ENCODE assay signal across 9 mouse cellular contexts in the genomic region with DNA sequence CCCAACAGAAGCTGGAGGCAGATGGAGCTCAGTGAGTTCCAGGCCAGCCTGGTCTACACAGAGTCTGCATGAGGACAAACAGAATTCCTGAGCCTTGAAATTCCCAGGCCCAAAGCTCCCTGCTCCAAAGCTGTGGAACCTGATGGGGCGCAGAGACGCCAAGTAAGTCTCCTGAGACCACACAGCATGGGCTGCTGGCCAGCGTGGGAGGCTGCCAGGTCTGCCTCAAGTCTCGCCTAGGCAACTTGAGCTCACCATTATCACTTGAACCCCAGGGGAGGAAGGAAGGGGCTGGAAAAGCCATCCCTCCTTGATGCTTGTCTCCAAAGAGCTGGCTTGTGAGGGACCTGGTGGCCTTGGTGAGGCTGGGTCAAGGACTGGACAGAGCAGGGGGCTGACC. TPM values are rescaled to one million over a fixed set of nuclear protein-coding genes. Genes with fewer than 3 reads are reported as not detected.
DNase-seq lines count a peak whose midpoint lies in the region; ATAC-seq and TF ChIP-seq lines count a peak whose summit lies in the region.
"Had no signal": no experiment of that assay in that cellular context is flagged by ENCODE, and none has a peak within 500 bp of the region (broad histone marks: within the 10 kb centered on the region; RNA-seq: fewer than 3 reads in every experiment).

No protein-coding gene starts in this region.

- H3K4me3 ChIP-seq in thymus, adult 2 months (ENCODE audit: control insufficient read depth, insufficient read depth, low read length), result peak overlapping the region; percentile 68
- peak overlapping the region; percentile 25 for H3K4me3 ChIP-seq in kidney, embryonic 15.5 days (replicated peaks)
- peak overlapping the region; percentile 44 for H3K4me3 ChIP-seq in stomach, embryonic 16.5 days (replicated peaks; ENCODE audit: low read length)

- WGBS in thymus, adult 2 months, result 22% methylated on average over 4 of the region's 4 CpGs
- 64% methylated on average over 4 of the region's 4 CpGs for WGBS in kidney, embryonic 15.5 days
- 49% methylated on average over 4 of the region's 4 CpGs for WGBS in stomach, embryonic 16.5 days

- H3K4me2 ChIP-seq in kidney, embryonic 15.5 days, result peak overlapping the region; percentile 49
- peak overlapping the region; percentile 62 for H3K4me2 ChIP-seq in stomach, embryonic 16.5 days (ENCODE audit: low read depth, low read length)

- no peaks in the 10 kb centered on the region for H3K9me3 ChIP-seq in kidney, embryonic 15.5 days (replicated peaks)
- no peaks in the 10 kb centered on the region for H3K9me3 ChIP-seq in stomach, embryonic 16.5 days (replicated peaks; ENCODE audit: control insufficient read depth, low read length)

- no peak for TF ChIP-seq CTCF in thymus, adult 2 months (IDR thresholded peaks at IDR 0.05; ENCODE audit: borderline replicate concordance, control insufficient read depth, extremely low read depth, insufficient read depth, low read length, poor library complexity)

- peak; percentile 12; the same call in 1 of the 2 replicates for TF ChIP-seq POLR2A in thymus, adult 2 months (IDR thresholded peaks at IDR 0.05; ENCODE audit: control insufficient read depth, extremely low read depth, insufficient read depth, low read length, poor library complexity)

- peak; percentile 58 for DNase-seq in adrenal gland, postnatal 10 days
- no peak for DNase-seq in adrenal gland, adult 18-20 months (ENCODE audit: low spot score in 2 of 2)
- DNase-seq in thymus, adult 2 months, result no peak
- no peak for DNase-seq in thymus, postnatal 10 days (ENCODE audit: low spot score in 2 of 2)
- DNase-seq in left cerebral cortex, adult 8-10 months (ENCODE audit: low spot score in 2 of 2), result no peak
- DNase-seq: adrenal gland, adult 8-10 months had no signal

- peaks cover 64% of the 10 kb centered on the region for H3K4me1 ChIP-seq in thymus, adult 2 months (replicated peaks; ENCODE audit: control insufficient read depth, insufficient read depth, low read length)
- H3K4me1 ChIP-seq in kidney, embryonic 15.5 days, result peaks cover 54% of the 10 kb centered on the region
- H3K4me1 ChIP-seq in stomach, embryonic 16.5 days (ENCODE audit: control insufficient read depth, insufficient read depth, low read length), result peaks cover 37% of the 10 kb centered on the region

- peaks cover 49% of the 10 kb centered on the region for H3K36me3 ChIP-seq in thymus, adult 2 months (ENCODE audit: control insufficient read depth, insufficient read depth, low read length)
- H3K36me3 ChIP-seq in kidney, embryonic 15.5 days, result peaks cover 24% of the 10 kb centered on the region
- peaks cover 16% of the 10 kb centered on the region for H3K36me3 ChIP-seq in stomach, embryonic 16.5 days (ENCODE audit: control insufficient read depth, insufficient read depth, low read length)

- H3K27me3 ChIP-seq in thymus, adult 2 months (ENCODE audit: control insufficient read depth, insufficient read depth, low read length), result no peaks in the 10 kb centered on the region
- H3K27me3 ChIP-seq in kidney, embryonic 15.5 days, result peaks cover 15% of the 10 kb centered on the region; the same call in 1 of the 2 replicates
- H3K27me3 ChIP-seq in stomach, embryonic 16.5 days (ENCODE audit: control insufficient read depth, insufficient read depth, low read length), result no peaks in the 10 kb centered on the region

- peak overlapping the region; percentile 96 for H3K27ac ChIP-seq in thymus, adult 2 months (ENCODE audit: control insufficient read depth, insufficient read depth, low read length)
- peak overlapping the region; percentile 87 for H3K27ac ChIP-seq in kidney, embryonic 15.5 days
- H3K27ac ChIP-seq in stomach, embryonic 16.5 days (ENCODE audit: low read length), result peak overlapping the region; percentile 97

- ATAC-seq in kidney, embryonic 15.5 days (replicated peaks; ENCODE audit: low FRiP score), result no peak
- ATAC-seq in stomach, embryonic 16.5 days (ENCODE audit: insufficient read depth, low FRiP score), result peak; percentile 0; the same call in 1 of the 2 replicates
- no peak for ATAC-seq in frontal cortex, adult (ENCODE audit: low TSS enrichment)

- peak overlapping the region; percentile 11; the same call in 1 of the 2 replicates for H3K9ac ChIP-seq in kidney, embryonic 15.5 days
- H3K9ac ChIP-seq in stomach, embryonic 16.5 days (ENCODE audit: low read length), result peak overlapping the region; percentile 71

RNA-seq across cellular contexts. Expression of a gene that starts 1.5 kb away (rescaled TPM):
- total RNA-seq in adrenal gland, postnatal 10 days (2021), result 10 to 100 TPM; 24.5 to 31.8 TPM
- 10 to 100 TPM; 23.3 to 29.2 TPM for total RNA-seq in adrenal gland, adult 18-20 months (2021)
- 310 and 312 TPM in 2 replicates for polyA plus RNA-seq in thymus, adult 2 months (2012; rRNA removed)
- polyA plus RNA-seq in kidney, embryonic 15.5 days (2015; fragmentation: Nextera tagmentation; extraction: Ambion mirVana), result 14.4 and 18.3 TPM in 2 replicates
- 28.1 and 31.5 TPM in 2 replicates for polyA plus RNA-seq in stomach, embryonic 16.5 days (2015; fragmentation: Nextera tagmentation; extraction: Ambion mirVana)
- total RNA-seq in left cerebral cortex, adult 8-10 months (2022), result 1 to 10 TPM in 2 of 4 experiments, under 1 TPM in 2; 0.63 to 1.3 (median 0.93) TPM

RNA-seq across cellular contexts. Expression of a gene that starts 9.1 kb away (rescaled TPM):
- 10 to 100 TPM; 29.4 to 35.4 TPM for total RNA-seq in adrenal gland, postnatal 10 days (2021)
- total RNA-seq in adrenal gland, adult 18-20 months (2021), result 10 to 100 TPM; 34.3 to 40.9 TPM
- 89.3 and 89.6 TPM in 2 replicates for polyA plus RNA-seq in thymus, adult 2 months (2012; rRNA removed)
- polyA plus RNA-seq in kidney, embryonic 15.5 days (2015; fragmentation: Nextera tagmentation; extraction: Ambion mirVana), result 38.8 and 44.2 TPM in 2 replicates
- 22.4 and 26.7 TPM in 2 replicates for polyA plus RNA-seq in stomach, embryonic 16.5 days (2015; fragmentation: Nextera tagmentation; extraction: Ambion mirVana)
- 10 to 100 TPM; 27.7 to 30.9 (median 29.2) TPM for total RNA-seq in left cerebral cortex, adult 8-10 months (2022)

RNA-seq across cellular contexts. Expression of a gene that starts 13.1 kb away (rescaled TPM):
- 1 to 10 TPM; 3.6 to 4.0 TPM for total RNA-seq in adrenal gland, postnatal 10 days (2021)
- total RNA-seq in adrenal gland, adult 18-20 months (2021), result 1 to 10 TPM; 4.5 to 6.7 TPM
- 0.70 and 0.82 TPM in 2 replicates for polyA plus RNA-seq in thymus, adult 2 months (2012; rRNA removed)
- 0.08 TPM in 1 of 2 replicates, not detected in the other for polyA plus RNA-seq in kidney, embryonic 15.5 days (2015; fragmentation: Nextera tagmentation; extraction: Ambion mirVana)
- 0.05 TPM in 1 of 2 replicates, not detected in the other for polyA plus RNA-seq in stomach, embryonic 16.5 days (2015; fragmentation: Nextera tagmentation; extraction: Ambion mirVana)
- 1 to 10 TPM; 2.0 to 2.3 (median 2.2) TPM for total RNA-seq in left cerebral cortex, adult 8-10 months (2022)

RNA-seq across cellular contexts. Expression of a gene that starts 20.3 kb away (rescaled TPM):
- total RNA-seq in adrenal gland, postnatal 10 days (2021), result 10 to 100 TPM; 81.2 to 97.5 TPM
- total RNA-seq in adrenal gland, adult 18-20 months (2021), result 10 to 100 TPM; 86.5 to 92.7 TPM
- polyA plus RNA-seq in thymus, adult 2 months (2012; rRNA removed), result 199 and 209 TPM in 2 replicates
- 87.0 and 94.6 TPM in 2 replicates for polyA plus RNA-seq in kidney, embryonic 15.5 days (2015; fragmentation: Nextera tagmentation; extraction: Ambion mirVana)
- 67.7 and 70.2 TPM in 2 replicates for polyA plus RNA-seq in stomach, embryonic 16.5 days (2015; fragmentation: Nextera tagmentation; extraction: Ambion mirVana)
- 10 to 100 TPM; 20.2 to 31.9 (median 27.2) TPM for total RNA-seq in left cerebral cortex, adult 8-10 months (2022)

RNA-seq across cellular contexts. Expression of a gene that starts 27.3 kb away (rescaled TPM):
- total RNA-seq in adrenal gland, postnatal 10 days (2021), result 10 to 100 TPM; 17.8 to 22.8 TPM
- total RNA-seq in adrenal gland, adult 18-20 months (2021), result 10 to 100 TPM; 16.0 to 29.6 TPM
- 65.3 and 85.5 TPM in 2 replicates for polyA plus RNA-seq in thymus, adult 2 months (2012; rRNA removed)
- polyA plus RNA-seq in kidney, embryonic 15.5 days (2015; fragmentation: Nextera tagmentation; extraction: Ambion mirVana), result 10.3 and 11.5 TPM in 2 replicates
- polyA plus RNA-seq in stomach, embryonic 16.5 days (2015; fragmentation: Nextera tagmentation; extraction: Ambion mirVana), result 7.3 and 8.6 TPM in 2 replicates
- 10 to 100 TPM; 36.8 to 42.2 (median 37.9) TPM for total RNA-seq in left cerebral cortex, adult 8-10 months (2022)

Comparison
In these comparisons a context has a peak if more than half of its experiments do, and no peak if none do; other contexts are left out.
1. RNA of a gene that starts 1.5 kb away (total RNA-seq): 24.5 to 31.8 TPM in adrenal gland, postnatal 10 days and 23.3 to 29.2 TPM in adrenal gland, adult 18-20 months; 0.63 to 1.3 TPM in left cerebral cortex, adult 8-10 months; every median in the first group is over 10 times any median in the second.
2. Peak in every context shown above with its lines, with median percentiles within 50 percentile points of each other: H3K27ac ChIP-seq and H3K4me3 ChIP-seq.